Mouse (Mus musculus) MEL (cell line): ENCODE data around the gene Fbxo36. TPM values are rescaled to one million over a fixed set of nuclear protein-coding genes. Genes with fewer than 3 reads are reported as not detected.

Experiments used
- DNase-seq: peaks from one replicate; pipeline ENCODE4 v3.0.0; 2011; ENCODE audit warnings: low read depth, low spot score
- H3K27ac ChIP-seq: 2 replicates; pipeline ENCODE4 v1.5.1; 2012; ENCODE audit warnings: low read depth, mild to moderate bottlenecking, control low read depth, low read length, moderate library complexity; ENCODE audit not compliant: control insufficient read depth
- H3K27me3 ChIP-seq, 2 experiments: fragments of 150-350 bp in 1 of 2; sonication (generic) in 1 of 2; 2 replicates each; pipeline ENCODE4 v1.6.1; 2012; ENCODE audit warnings: low read length in 2 of 2, mild to moderate bottlenecking in 2 of 2, improper control_type of control experiment in 1 of 2, moderate library complexity in 1 of 2; ENCODE audit not compliant: insufficient read depth in 2 of 2, control insufficient read depth in 1 of 2
- H3K36me3 ChIP-seq, 2 experiments: 2 replicates each; pipeline ENCODE4 v1.6.1; 2012 to 2014; ENCODE audit warnings: low read length in 2 of 2, improper control_type of control experiment in 1 of 2, inconsistent platforms in 1 of 2, mild to moderate bottlenecking in 1 of 2; ENCODE audit not compliant: insufficient read depth in 2 of 2, control insufficient read depth in 1 of 2
- H3K4me1 ChIP-seq, 2 experiments: fragments of 150-350 bp in 1 of 2; sonication (generic) in 1 of 2; 2 replicates each; pipeline ENCODE4 v1.6.1; 2012; ENCODE audit warnings: low read length in 2 of 2, improper control_type of control experiment in 1 of 2, mild to moderate bottlenecking in 1 of 2; ENCODE audit not compliant: insufficient read depth in 2 of 2, control insufficient read depth in 1 of 2
- H3K4me3 ChIP-seq, 2 experiments: fragments of 150-350 bp in 1 of 2; sonication (generic) in 1 of 2; 2 replicates each; pipeline ENCODE4 v1.5.1; 2012; ENCODE audit warnings: low read depth in 2 of 2, low read length in 2 of 2, mild to moderate bottlenecking in 2 of 2, moderate library complexity in 2 of 2, control low read depth in 1 of 2, improper control_type of control experiment in 1 of 2; ENCODE audit not compliant: control insufficient read depth in 1 of 2, insufficient read depth in 1 of 2
- H3K79me2 ChIP-seq: 2 replicates; pipeline ENCODE4 v1.6.1; 2012; ENCODE audit warnings: mild to moderate bottlenecking, low read length, moderate library complexity; ENCODE audit not compliant: control insufficient read depth, poor library complexity, insufficient read depth
- H3K9ac ChIP-seq: 2 replicates; pipeline ENCODE4 v1.6.1; 2012; ENCODE audit warnings: low read depth, mild to moderate bottlenecking, control low read depth, low read length, moderate library complexity; ENCODE audit not compliant: control insufficient read depth, poor library complexity, severe bottlenecking
- H3K9me3 ChIP-seq: fragments of 150-350 bp; sonication (generic); replicated peaks from 2 replicates; pipeline ENCODE4 v1.6.1; 2012; ENCODE audit warnings: mild to moderate bottlenecking, low read length, improper control_type of control experiment, moderate library complexity; ENCODE audit not compliant: insufficient read depth
- CHD1 ChIP-seq: IDR thresholded peaks from 2 replicates; pipeline ENCODE4 v1.6.1; 2012; ENCODE audit warnings: low read depth, mild to moderate bottlenecking, inconsistent platforms, low read length, improper control_type of control experiment
- CTCF ChIP-seq, 3 experiments: IDR thresholded peaks in 2 of 3; conservative IDR thresholded peaks in 1 of 3; 2 replicates each; pipeline ENCODE4 v1.5.1; 2011 to 2012; ENCODE audit warnings: low read length in 3 of 3, low read depth in 2 of 3, mild to moderate bottlenecking in 2 of 3, improper control_type of control experiment in 1 of 3, inconsistent platforms in 1 of 3, mixed read lengths in 1 of 3, moderate library complexity in 1 of 3; ENCODE audit not compliant: control insufficient read depth in 1 of 3, insufficient read depth in 1 of 3, poor library complexity in 1 of 3, severe bottlenecking in 1 of 3
- E2F4 ChIP-seq: IDR thresholded peaks from 2 replicates; pipeline ENCODE4 v1.6.1; 2011; ENCODE audit warnings: low read depth, low read length, improper control_type of control experiment, borderline replicate concordance
- ETS1 ChIP-seq: IDR thresholded peaks from 2 replicates; pipeline ENCODE4 v1.6.1; 2012; ENCODE audit warnings: low read depth, mild to moderate bottlenecking, inconsistent platforms, low read length, improper control_type of control experiment, moderate library complexity
- GABPA ChIP-seq: IDR thresholded peaks from 2 replicates; pipeline ENCODE4 v1.6.1; 2012; ENCODE audit warnings: low read depth, mild to moderate bottlenecking, inconsistent platforms, low read length, improper control_type of control experiment, moderate library complexity
- HCFC1 ChIP-seq: IDR thresholded peaks from 2 replicates; pipeline ENCODE4 v1.6.1; 2012; ENCODE audit warnings: low read depth, mild to moderate bottlenecking, inconsistent platforms, low read length, improper control_type of control experiment, moderate library complexity
- JUND ChIP-seq: IDR thresholded peaks from 2 replicates; pipeline ENCODE4 v1.6.1; 2011; ENCODE audit warnings: low read depth, mild to moderate bottlenecking, improper control_type of control experiment, low read length
- MAFK ChIP-seq: IDR thresholded peaks from 2 replicates; pipeline ENCODE4 v1.6.1; 2011; ENCODE audit warnings: low read depth, mild to moderate bottlenecking, low read length, improper control_type of control experiment, borderline replicate concordance
- MAX ChIP-seq: IDR thresholded peaks from 2 replicates; pipeline ENCODE4 v1.6.1; 2011; ENCODE audit warnings: low read length, improper control_type of control experiment
- MXI1 ChIP-seq: IDR thresholded peaks from 2 replicates; pipeline ENCODE4 v1.6.1; 2011; ENCODE audit warnings: mild to moderate bottlenecking, low read depth, low read length, improper control_type of control experiment
- MYB ChIP-seq: IDR thresholded peaks from 2 replicates; pipeline ENCODE4 v1.6.1; 2011; ENCODE audit warnings: mild to moderate bottlenecking, low read depth, low read length, improper control_type of control experiment
- MYC ChIP-seq: IDR thresholded peaks from 2 replicates; pipeline ENCODE4 v1.6.1; 2011; ENCODE audit warnings: low read depth, mild to moderate bottlenecking, low read length, improper control_type of control experiment, moderate library complexity
- POLR2AphosphoS5 ChIP-seq: IDR thresholded peaks from 2 replicates; pipeline ENCODE4 v1.6.1; 2012; ENCODE audit warnings: low read depth, borderline replicate concordance, mild to moderate bottlenecking, inconsistent platforms, low read length, moderate library complexity, mixed read lengths
- TCF12 ChIP-seq: IDR thresholded peaks from 2 replicates; pipeline ENCODE4 v1.6.1; 2014; ENCODE audit warnings: low read depth, mild to moderate bottlenecking, inconsistent platforms, low read length, improper control_type of control experiment, moderate library complexity
- UBTF ChIP-seq: IDR thresholded peaks from 2 replicates; pipeline ENCODE4 v1.6.1; 2012; ENCODE audit warnings: low read depth, mild to moderate bottlenecking, inconsistent platforms, low read length, improper control_type of control experiment, moderate library complexity, borderline replicate concordance; ENCODE audit not compliant: insufficient read depth
- USF1 ChIP-seq: IDR thresholded peaks from 2 replicates; pipeline ENCODE4 v1.6.1; 2014; ENCODE audit warnings: low read depth, mild to moderate bottlenecking, inconsistent platforms, low read length, improper control_type of control experiment, moderate library complexity
- USF2 ChIP-seq, 2 experiments: IDR thresholded peaks; 2 replicates each; pipeline ENCODE4 v1.6.1; 2011 to 2012; ENCODE audit warnings: improper control_type of control experiment in 2 of 2, low read length in 2 of 2, borderline replicate concordance in 1 of 2, inconsistent platforms in 1 of 2, low read depth in 1 of 2, mild to moderate bottlenecking in 1 of 2; ENCODE audit not compliant: insufficient read depth in 1 of 2
- ZMIZ1 ChIP-seq: IDR thresholded peaks from 2 replicates; pipeline ENCODE4 v1.6.1; 2012; ENCODE audit warnings: low read depth, mild to moderate bottlenecking, inconsistent platforms, low read length, improper control_type of control experiment, moderate library complexity
- ZNF384 ChIP-seq: IDR thresholded peaks from 2 replicates; pipeline ENCODE4 v1.6.1; 2012; ENCODE audit warnings: low read depth, mild to moderate bottlenecking, inconsistent platforms, low read length, improper control_type of control experiment
- polyA plus RNA-seq, 2 experiments: library from polyadenylated mRNA; stranded (reverse) in 1 of 2; unstranded in 1 of 2; fragments of >175 nt in 1 of 2; fragments of >200 nt in 1 of 2; gene quantifications; 2 replicates each; pipeline versions ENCODE4 v1.2.1 to v1.2.4; 2012; ENCODE audit warnings: low replicate concordance in 2 of 2, low read depth in 1 of 2; ENCODE audit not compliant: insufficient read length in 2 of 2, insufficient read depth in 1 of 2, missing spikeins in 1 of 2
- total RNA-seq: library from RNA; depleted of rRNA; stranded (reverse); fragments of 300-350 nt; gene quantifications from 2 replicates; pipeline ENCODE4 v1.2.3, GENCODE M21; 2012

The Fbxo36 gene
- total and polyA plus RNA-seq, 3 experiments, result 2.5 to 2.9 TPM; not detected in 1

DNA sequence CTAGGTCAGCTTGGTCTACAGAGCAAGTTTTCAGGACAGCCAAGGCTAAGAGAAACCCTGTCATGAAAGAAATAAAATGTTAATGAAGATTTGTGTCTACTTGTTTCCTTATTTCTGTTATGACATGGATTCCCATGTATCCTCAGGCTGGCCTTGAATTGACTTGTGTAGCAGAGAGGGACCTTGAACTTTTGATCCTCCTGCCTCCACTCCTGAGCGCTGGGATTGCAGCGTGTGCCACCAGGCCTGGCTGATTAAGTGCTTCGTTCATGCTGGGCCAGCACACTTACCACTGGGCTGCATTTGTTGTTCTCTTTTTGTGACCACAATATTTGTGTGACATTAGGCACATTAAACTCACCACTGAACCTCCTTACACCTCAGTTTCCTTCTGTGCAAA, 79.2 kb downstream of the Fbxo36 start:
- H3K36me3 ChIP-seq, result no peaks in the 10 kb centered on the region
- DNase-seq, result no peak
- no peaks in the 10 kb centered on the region for H3K4me1 ChIP-seq
- TF ChIP-seq POLR2AphosphoS5 (no peak), TCF12 (no peak), CHD1 (no peak), ZMIZ1 (no peak), CTCF (IDR thresholded peaks at IDR 0.05 in 2 of 3, conservative IDR thresholded peaks at IDR 0.05 in 1 of 3; ENCODE audit: control insufficient read depth in 1 of 3, insufficient read depth in 1 of 3, low read depth in 2 of 3, low read length in 3 of 3, poor library complexity in 1 of 3, severe bottlenecking in 1 of 3) (no peak), USF1 (no peak)
- H3K9me3 ChIP-seq, result no peaks in the 10 kb centered on the region
- no peak overlapping the region for H3K27ac ChIP-seq
- H3K27me3 ChIP-seq, result no peaks in the 10 kb centered on the region
- no peak overlapping the region for H3K9ac ChIP-seq
- no peaks in the 10 kb centered on the region for H3K79me2 ChIP-seq
- H3K4me3 ChIP-seq, result no peak overlapping the region

DNA sequence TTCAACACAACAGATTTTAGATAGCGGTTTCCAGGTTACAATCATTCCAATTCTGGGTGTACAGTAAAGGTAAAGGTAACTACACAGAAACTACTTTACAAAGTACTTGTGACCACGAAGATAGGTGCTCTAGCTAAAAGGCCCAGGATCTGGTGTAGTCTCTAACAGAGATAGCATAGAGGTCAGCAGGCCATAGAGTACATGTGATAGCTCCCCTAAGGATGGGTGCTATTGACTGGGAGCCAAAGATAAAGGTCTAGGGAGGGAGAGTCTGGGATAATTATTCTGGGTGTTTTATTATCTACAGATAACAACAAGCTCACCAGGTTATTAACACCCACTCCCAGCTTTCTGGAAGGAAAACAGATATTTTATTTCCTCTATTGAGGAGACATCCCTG, 83.8 kb downstream of the Fbxo36 start:
- H3K79me2 ChIP-seq, result no peaks in the 10 kb centered on the region
- no peak overlapping the region for H3K4me3 ChIP-seq
- H3K9me3 ChIP-seq, result no peaks in the 10 kb centered on the region
- no peaks in the 10 kb centered on the region for H3K36me3 ChIP-seq
- H3K27me3 ChIP-seq, result no peaks in the 10 kb centered on the region
- no peak overlapping the region for H3K9ac ChIP-seq
- H3K4me1 ChIP-seq, result no peaks in the 10 kb centered on the region
- DNase-seq, result no peak
- H3K27ac ChIP-seq, result no peak overlapping the region
- no peak for TF ChIP-seq USF2 (IDR thresholded peaks at IDR 0.05; ENCODE audit: borderline replicate concordance in 1 of 2, insufficient read depth in 1 of 2, low read depth in 1 of 2, low read length in 2 of 2)
- no peak for TF ChIP-seq MXI1
- TF ChIP-seq MYC, result no peak
- TF ChIP-seq ZMIZ1, result no peak
- TF ChIP-seq MAFK, result no peak
- no peak for TF ChIP-seq ZNF384
- no peak for TF ChIP-seq E2F4
- TF ChIP-seq ETS1, result no peak
- TF ChIP-seq HCFC1, result no peak
- TF ChIP-seq MAX, result no peak
- TF ChIP-seq MYB, result no peak
- no peak for TF ChIP-seq UBTF
- no peak for TF ChIP-seq GABPA
- TF ChIP-seq JUND, result no peak
- no peak for TF ChIP-seq USF1
